Mouse (Mus musculus): ENCODE measurements around the gene Wdr45b. TPM values are rescaled to one million over a fixed set of nuclear protein-coding genes. Genes with fewer than 3 reads are reported as not detected.
"Not testable (repeated sequence)": the region's sequence is repeated elsewhere in the genome, so short reads cannot be mapped to it uniquely, and the experiment has no call there.

The Wdr45b gene
- polyA plus RNA-seq, 1 experiment from 2014 or later = 88.7 TPM

GRCm38 (mm10) chr11:121307712-121308111 is 46.5 kb downstream of the Wdr45b start:
- 95% methylated on average over 6 of the region's 6 CpGs for WGBS

GRCm38 (mm10) chr11:121306608-121307007 is 47.6 kb downstream of the Wdr45b start:
- Histone ChIP-seq H3K36me3 (peaks cover 85% of the 10 kb centered on the region), H3K9me3 (replicated peaks) (0 out of 2 replicates have a peak, but pooled peaks cover 7% of the 10 kb centered on the region), H3K9ac (no peak overlapping the region), H3K27ac (no peak overlapping the region), H3K27me3 (no peaks in the 10 kb centered on the region), H3K4me2 (replicated peaks) (no peak overlapping the region), H3K4me3 (no peak overlapping the region), H3K4me1 (no peaks in the 10 kb centered on the region)
- 96% methylated on average over 8 of the region's 8 CpGs for WGBS
- no peak for ATAC-seq (ENCODE audit: low FRiP score)

More at GRCm38 (mm10) chr11:121307712-121308111, 46.5 kb downstream of the Wdr45b start:
- H3K4me2 ChIP-seq (replicated peaks); H3K9me3 ChIP-seq (replicated peaks); H3K4me1 ChIP-seq; H3K9ac ChIP-seq; H3K4me3 ChIP-seq; H3K27ac ChIP-seq; ATAC-seq (ENCODE audit: low FRiP score); H3K27me3 ChIP-seq: not testable (repeated sequence)
- H3K36me3 ChIP-seq = peaks cover 74% of the 10 kb centered on the region

GRCm38 (mm10) chr11:121305371-121305770 is 48.9 kb downstream of the Wdr45b start:
- Histone ChIP-seq H3K27ac (no peak overlapping the region), H3K4me3 (no peak overlapping the region), H3K4me2 (replicated peaks) (no peak overlapping the region), H3K27me3 (no peaks in the 10 kb centered on the region), H3K36me3 (peaks cover 91% of the 10 kb centered on the region), H3K9me3 (replicated peaks) (0 out of 2 replicates have a peak, but pooled peaks cover 3% of the 10 kb centered on the region), H3K9ac (no peak overlapping the region), H3K4me1 (no peaks in the 10 kb centered on the region)
- WGBS = 93% methylated on average over 6 of the region's 6 CpGs
- ATAC-seq (ENCODE audit: low FRiP score) = no peak

GRCm38 (mm10) chr11:121300265-121300664 is 54.0 kb downstream of the Wdr45b start:
- Histone ChIP-seq H3K4me1 (no peaks in the 10 kb centered on the region), H3K4me2 (replicated peaks) (no peak overlapping the region), H3K27me3 (no peaks in the 10 kb centered on the region), H3K27ac (no peak overlapping the region), H3K9ac (no peak overlapping the region), H3K4me3 (no peak overlapping the region), H3K36me3 (peaks cover 91% of the 10 kb centered on the region), H3K9me3 (replicated peaks) (no peaks in the 10 kb centered on the region)
- ATAC-seq (ENCODE audit: low FRiP score) = no peak
- 93% methylated on average over 9 of the region's 9 CpGs for WGBS

GRCm38 (mm10) chr11:121298493-121298892 is 55.8 kb downstream of the Wdr45b start:
- Histone ChIP-seq H3K27ac (no peak overlapping the region), H3K9me3 (replicated peaks) (no peaks in the 10 kb centered on the region), H3K9ac (no peak overlapping the region), H3K4me2 (replicated peaks) (no peak overlapping the region), H3K27me3 (no peaks in the 10 kb centered on the region), H3K4me1 (no peaks in the 10 kb centered on the region), H3K4me3 (no peak overlapping the region), H3K36me3 (peaks cover 83% of the 10 kb centered on the region)
- WGBS = 93% methylated on average over 8 of the region's 8 CpGs
- ATAC-seq (ENCODE audit: low FRiP score) = no peak

- H3K27me3 ChIP-seq = no peaks in the 10 kb centered on the region
- peaks cover 74% of the 10 kb centered on the region for H3K36me3 ChIP-seq
- no peaks in the 10 kb centered on the region for H3K4me1 ChIP-seq
- H3K4me2 ChIP-seq (replicated peaks) = no peak overlapping the region
- 95% methylated on average over 5 of the region's 5 CpGs for WGBS
- H3K9ac ChIP-seq = no peak overlapping the region
- H3K9me3 ChIP-seq (replicated peaks) = no peaks in the 10 kb centered on the region
- no peak for ATAC-seq (ENCODE audit: low FRiP score)
- no peak overlapping the region for H3K27ac ChIP-seq
- H3K4me3 ChIP-seq = no peak overlapping the region
These were observed 59.5 kb downstream of the Wdr45b start for GRCm38 (mm10) chr11:121294771-121295170.

GRCm38 (mm10) chr11:121289859-121290258 is 64.4 kb downstream of the Wdr45b start:
- Histone ChIP-seq H3K27ac (no peak overlapping the region), H3K4me2 (replicated peaks) (no peak overlapping the region), H3K9ac (no peak overlapping the region), H3K27me3 (no peaks in the 10 kb centered on the region), H3K4me1 (no peaks in the 10 kb centered on the region), H3K36me3 (peaks cover 70% of the 10 kb centered on the region), H3K4me3 (no peak overlapping the region), H3K9me3 (replicated peaks) (no peaks in the 10 kb centered on the region)
- WGBS = 90% methylated on average over 3 of the region's 3 CpGs
- no peak for ATAC-seq (ENCODE audit: low FRiP score)

- peaks cover 31% of the 10 kb centered on the region for H3K36me3 ChIP-seq
- H3K27me3 ChIP-seq = no peaks in the 10 kb centered on the region
- H3K27ac ChIP-seq = no peak overlapping the region
- no peaks in the 10 kb centered on the region for H3K9me3 ChIP-seq (replicated peaks)
- ATAC-seq (ENCODE audit: low FRiP score) = no peak
- 82% methylated on average over 6 of the region's 6 CpGs for whole genome bisulfite sequencing
- no peak overlapping the region for H3K9ac ChIP-seq
- no peak overlapping the region for H3K4me2 ChIP-seq (replicated peaks)
- H3K4me3 ChIP-seq = no peak overlapping the region
- 0 out of 2 replicates have a peak, but pooled peaks cover 5% of the 10 kb centered on the region for H3K4me1 ChIP-seq
These were observed 71.3 kb downstream of the Wdr45b start for GRCm38 (mm10) chr11:121282911-121283310.

- Histone ChIP-seq H3K4me2 (replicated peaks) (no peak overlapping the region), H3K9me3 (replicated peaks) (no peaks in the 10 kb centered on the region), H3K36me3 (peaks cover 12% of the 10 kb centered on the region), H3K27me3 (no peaks in the 10 kb centered on the region), H3K4me3 (no peak overlapping the region), H3K9ac (no peak overlapping the region), H3K27ac (no peak overlapping the region), H3K4me1 (0 out of 2 replicates have a peak, but pooled peaks cover 5% of the 10 kb centered on the region)
- 92% methylated on average over 3 of the region's 3 CpGs for WGBS
- ATAC-seq (ENCODE audit: low FRiP score) = no peak
These were observed 76.2 kb downstream of the Wdr45b start for GRCm38 (mm10) chr11:121278011-121278410.

GRCm38 (mm10) chr11:121277516-121277915 is 76.7 kb downstream of the Wdr45b start:
- Histone ChIP-seq H3K27me3 (no peaks in the 10 kb centered on the region), H3K4me3 (no peak overlapping the region), H3K9me3 (replicated peaks) (no peaks in the 10 kb centered on the region), H3K4me1 (0 out of 2 replicates have a peak, but pooled peaks cover 5% of the 10 kb centered on the region), H3K9ac (no peak overlapping the region), H3K36me3 (peaks cover 12% of the 10 kb centered on the region), H3K4me2 (replicated peaks) (no peak overlapping the region), H3K27ac (no peak overlapping the region)
- WGBS = 91% methylated on average over 8 of the region's 8 CpGs
- ATAC-seq (ENCODE audit: low FRiP score) = no peak

Small RNA genes lying within 50 kb of the gene (microRNA-seq; reads per million reads assigned to microRNA genes)
- gene Mir7236 = not detected

Other genes starting within 250 kb of the Wdr45b start
- gene Tex19.2, start 235.8 kb downstream of the Wdr45b start, polyA plus RNA-seq (2016; fragmentation: Nextera tagmentation; extraction: Ambion mirVana) = not detected in 2 replicates
- not detected in 2 replicates for gene Tex19.1, start 208.3 kb downstream of the Wdr45b start, polyA plus RNA-seq (2016; fragmentation: Nextera tagmentation; extraction: Ambion mirVana)
- 0.32 and 0.35 TPM in 2 replicates for gene Uts2r, start 194.2 kb downstream of the Wdr45b start, polyA plus RNA-seq (2016; fragmentation: Nextera tagmentation; extraction: Ambion mirVana)
- 9.6 and 11.7 TPM in 2 replicates for gene Hexdc, start 150.0 kb downstream of the Wdr45b start, polyA plus RNA-seq (2016; fragmentation: Nextera tagmentation; extraction: Ambion mirVana)
- 17.7 and 19.2 TPM in 2 replicates for gene Ogfod3, start 149.7 kb downstream of the Wdr45b start, polyA plus RNA-seq (2016; fragmentation: Nextera tagmentation; extraction: Ambion mirVana)
- gene Cybc1, start 125.1 kb downstream of the Wdr45b start, polyA plus RNA-seq (2016; fragmentation: Nextera tagmentation; extraction: Ambion mirVana) = 40.6 and 40.8 TPM in 2 replicates
- 86.0 and 87.3 TPM in 2 replicates for gene Narf, start 117.2 kb downstream of the Wdr45b start, polyA plus RNA-seq (2016; fragmentation: Nextera tagmentation; extraction: Ambion mirVana)
- gene Foxk2, start 94.5 kb downstream of the Wdr45b start, polyA plus RNA-seq (2016; fragmentation: Nextera tagmentation; extraction: Ambion mirVana) = 10.7 and 11.1 TPM in 2 replicates
- 6.7 and 7.2 TPM in 2 replicates for gene Rab40b, start 33.8 kb upstream of the Wdr45b start, polyA plus RNA-seq (2016; fragmentation: Nextera tagmentation; extraction: Ambion mirVana)
- 8.5 and 10.9 TPM in 2 replicates for gene Fn3krp, start 67.0 kb upstream of the Wdr45b start, polyA plus RNA-seq (2016; fragmentation: Nextera tagmentation; extraction: Ambion mirVana)
- 1.9 and 2.8 TPM in 2 replicates for gene Fn3k, start 80.5 kb upstream of the Wdr45b start, polyA plus RNA-seq (2016; fragmentation: Nextera tagmentation; extraction: Ambion mirVana)
- gene Tbcd, start 97.5 kb upstream of the Wdr45b start, polyA plus RNA-seq (2016; fragmentation: Nextera tagmentation; extraction: Ambion mirVana) = 60.0 and 61.6 TPM in 2 replicates
- gene Zfp750, start 164.9 kb upstream of the Wdr45b start, polyA plus RNA-seq (2016; fragmentation: Nextera tagmentation; extraction: Ambion mirVana) = 0.59 and 1.1 TPM in 2 replicates

Data from hindbrain, embryonic 12.5 days (tissue).